Mouse (Mus musculus): ENCODE measurements around the gene Il3ra.

Gene Il3ra

GRCm38 (mm10) chr14:14354511-14355359, 8.7 kb downstream of the Il3ra start:
- peak; percentile 13 for DNase-seq (ENCODE audit: low spot score)

GRCm38 (mm10) chr14:14355360-14355646, 9.2 kb downstream of the Il3ra start:
- no peak for DNase-seq (ENCODE audit: low spot score)

- no peak for DNase-seq (ENCODE audit: low spot score)
Measured at GRCm38 (mm10) chr14:14395535-14395934, 49.5 kb downstream of the Il3ra start.

GRCm38 (mm10) chr14:14400998-14401397, 54.9 kb downstream of the Il3ra start, which contains the start of gene Olfr721-ps1:
TSS of gene Olfr721-ps1 (plus strand) at chr14:14401298.
- DNase-seq (ENCODE audit: low spot score) = no peak
